11 mouse cellular contexts compared by ENCODE assay signal in the genomic region with DNA sequence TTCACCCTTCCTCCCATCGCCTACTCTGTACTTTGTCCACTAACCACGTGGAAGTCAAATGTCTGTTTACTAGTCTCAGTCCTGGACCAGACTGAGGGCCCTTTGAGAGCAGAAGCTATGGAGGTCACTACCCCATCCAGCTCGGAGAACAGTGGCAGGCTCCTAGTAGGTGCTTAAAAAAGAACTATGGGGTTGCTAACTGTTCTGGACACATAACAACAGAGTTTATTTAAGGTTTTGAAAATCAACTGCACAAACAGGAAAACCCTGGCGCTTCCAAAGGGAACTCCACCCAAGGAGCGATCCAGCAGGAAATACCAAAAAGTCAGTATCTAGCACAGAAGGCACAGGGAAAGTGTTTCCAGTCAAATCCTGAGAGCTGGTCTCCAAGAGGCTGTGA.
A peak's percentile ranks its signal among the peaks of the same experiment; 100 is the strongest.
DNase-seq lines count a peak whose midpoint lies in the region; ATAC-seq and TF ChIP-seq lines count a peak whose summit lies in the region.
"Had no signal": no experiment of that assay in that cellular context is flagged by ENCODE, and none has a peak within 500 bp of the region (broad histone marks: within the 10 kb centered on the region; RNA-seq: fewer than 3 reads in every experiment).

No protein-coding gene starts in this region.

- DNase-seq in layer of hippocampus, adult 2 months (ENCODE audit: low spot score in 2 of 2): no peak
- no peak for DNase-seq in layer of hippocampus, postnatal 14 days (ENCODE audit: low spot score in 2 of 2)
- DNase-seq in heart, postnatal 0 days (ENCODE audit: low spot score): peak; percentile 49
- peak; percentile 74 for DNase-seq in lung, postnatal 10 days
- DNase-seq in left cerebral cortex, adult 18-20 months (ENCODE audit: low spot score in 2 of 2): no peak
- DNase-seq in cerebellum, adult 8-10 months: no peak
- DNase-seq: cerebellum, postnatal 14 days; lung, embryonic 14.5 days had no signal

- TF ChIP-seq CTCF in layer of hippocampus, adult 2 months (conservative IDR thresholded peaks at IDR 0.05): peak; percentile 51
- TF ChIP-seq CTCF in heart, postnatal 0 days (IDR thresholded peaks at IDR 0.05; ENCODE audit: low read depth): no peak

- no peak overlapping the region for H3K4me2 ChIP-seq in heart, postnatal 0 days (ENCODE audit: low read depth, low read length)
- no peak overlapping the region for H3K4me2 ChIP-seq in neural tube, embryonic 15.5 days
- H3K4me2 ChIP-seq: lung, embryonic 14.5 days; midbrain, embryonic 15.5 days had no signal

- ATAC-seq in heart, postnatal 0 days (ENCODE audit: insufficient read depth, low read depth): peak; percentile 36; the same call in 1 of the 2 replicates
- ATAC-seq in neural tube, embryonic 15.5 days (ENCODE audit: low FRiP score): no peak
- ATAC-seq: midbrain, embryonic 15.5 days had no signal

- H3K4me3 ChIP-seq in layer of hippocampus, adult 2 months: no peak overlapping the region
- no peak overlapping the region for H3K4me3 ChIP-seq in brown adipose tissue, adult 24 weeks (ENCODE audit: insufficient read depth, low read depth, low read length)
- H3K4me3 ChIP-seq in heart, postnatal 0 days (ENCODE audit: low read depth, low read length): no peak overlapping the region
- no peak overlapping the region for H3K4me3 ChIP-seq in neural tube, embryonic 15.5 days (replicated peaks)
- H3K4me3 ChIP-seq: midbrain, embryonic 15.5 days had no signal

- H3K9me3 ChIP-seq in heart, postnatal 0 days (replicated peaks; ENCODE audit: control insufficient read depth, low read length): no peaks in the 10 kb centered on the region
- H3K9me3 ChIP-seq in neural tube, embryonic 15.5 days (replicated peaks): no peaks in the 10 kb centered on the region
- H3K9me3 ChIP-seq: midbrain, embryonic 15.5 days had no signal

- 0 out of 2 replicates have a peak, but pooled peaks have one; percentile 40 for TF ChIP-seq EP300 in heart, postnatal 0 days (IDR thresholded peaks at IDR 0.05; ENCODE audit: low read depth)

- no peaks in the 10 kb centered on the region for H3K27me3 ChIP-seq in heart, postnatal 0 days (ENCODE audit: control insufficient read depth, insufficient read depth, low read length)
- H3K27me3 ChIP-seq in neural tube, embryonic 15.5 days (replicated peaks): no peaks in the 10 kb centered on the region
- H3K27me3 ChIP-seq: midbrain, embryonic 15.5 days had no signal

- H3K4me1 ChIP-seq in brown adipose tissue, adult 24 weeks (ENCODE audit: control insufficient read depth, insufficient read depth, insufficient read length, low read length): peaks cover 22% of the 10 kb centered on the region; the same call in 1 of the 2 replicates
- H3K4me1 ChIP-seq in heart, postnatal 0 days (ENCODE audit: control insufficient read depth, insufficient read depth): peaks cover 5% of the 10 kb centered on the region; the same call in 1 of the 2 replicates
- 0 out of 2 replicates have a peak, but pooled peaks cover 2% of the 10 kb centered on the region for H3K4me1 ChIP-seq in neural tube, embryonic 15.5 days
- H3K4me1 ChIP-seq: midbrain, embryonic 15.5 days had no signal

- H3K27ac ChIP-seq in layer of hippocampus, adult 2 months: peak overlapping the region; percentile 32
- H3K27ac ChIP-seq in brown adipose tissue, adult 24 weeks (replicated peaks; ENCODE audit: low read depth, low read length): peak overlapping the region; percentile 100
- H3K27ac ChIP-seq in heart, postnatal 0 days (ENCODE audit: low read depth): peak overlapping the region; percentile 66
- H3K27ac ChIP-seq in neural tube, embryonic 15.5 days (replicated peaks): no peak overlapping the region
- H3K27ac ChIP-seq: midbrain, embryonic 15.5 days had no signal

- WGBS in heart, postnatal 0 days: 47% methylated on average over 5 of the region's 5 CpGs
- WGBS in neural tube, embryonic 15.5 days: 87% methylated on average over 5 of the region's 5 CpGs

- no peaks in the 10 kb centered on the region for H3K36me3 ChIP-seq in heart, postnatal 0 days (replicated peaks; ENCODE audit: control insufficient read depth, insufficient read depth, low read length)
- no peaks in the 10 kb centered on the region for H3K36me3 ChIP-seq in neural tube, embryonic 15.5 days
- H3K36me3 ChIP-seq: midbrain, embryonic 15.5 days had no signal

- H3K9ac ChIP-seq in heart, postnatal 0 days (replicated peaks; ENCODE audit: low read depth, low read length): no peak overlapping the region
- H3K9ac ChIP-seq in neural tube, embryonic 15.5 days (replicated peaks): no peak overlapping the region
- H3K9ac ChIP-seq: lung, embryonic 14.5 days; midbrain, embryonic 15.5 days had no signal

Comparison
In these comparisons a context has a peak if more than half of its experiments do, and no peak if none do; other contexts are left out.
1. DNase-seq: peak in heart, postnatal 0 days (single experiment) and lung, postnatal 10 days (single experiment); none in layer of hippocampus, adult 2 months (0 of 2), layer of hippocampus, postnatal 14 days (0 of 2), left cerebral cortex, adult 18-20 months (0 of 2) and cerebellum, adult 8-10 months (single experiment).